Mouse (Mus musculus) embryonic fibroblast, embryonic 13.5 days (primary cell): ENCODE results near the gene Rras.

Experiments
- CTCF ChIP-seq: IDR thresholded peaks from 2 replicates; pipeline ENCODE4 v1.5.1; 2011; ENCODE audit warnings: mild to moderate bottlenecking, control low read depth, low read length, moderate library complexity, borderline replicate concordance; ENCODE audit not compliant: insufficient read depth
- POLR2A ChIP-seq: IDR thresholded peaks from 2 replicates; pipeline ENCODE4 v1.6.1; 2011; ENCODE audit warnings: low read depth, mild to moderate bottlenecking, control low read depth, low read length, moderate library complexity

DNA sequence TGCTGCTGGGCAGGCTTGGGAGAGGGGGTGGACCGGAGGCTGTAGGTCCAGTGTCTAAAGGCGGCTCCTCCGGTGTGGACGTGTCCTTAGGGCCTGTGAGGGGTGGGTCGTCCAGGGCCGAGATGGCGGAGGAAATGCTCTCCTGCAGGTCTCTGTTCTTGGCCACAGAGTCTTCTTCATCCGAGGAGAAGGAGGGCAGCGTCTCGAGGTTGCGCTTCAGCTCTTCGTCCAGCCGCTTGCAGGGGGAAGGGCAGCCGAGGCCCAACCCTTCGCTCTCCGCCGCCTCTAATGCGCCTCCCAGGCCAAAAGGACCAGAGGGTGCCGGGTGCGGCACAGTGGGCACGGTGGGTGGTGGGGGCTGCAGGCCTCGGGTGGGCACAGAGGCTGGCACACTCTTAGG, 28.0 kb downstream of the Rras start:
- TF ChIP-seq CTCF (no peak), POLR2A (no peak)
